Mouse (Mus musculus) C2C12 (cell line): ENCODE measurements around the gene Efcab11.

Experiments used
- CTCF ChIP-seq: IDR thresholded peaks from one replicate; pipeline ENCODE4 v1.5.1; 2011; ENCODE audit not compliant: control insufficient read depth, insufficient read depth, insufficient read length
- USF1 ChIP-seq: IDR thresholded peaks from one replicate; pipeline ENCODE4 v1.6.1; 2011; ENCODE audit warnings: low read depth, mild to moderate bottlenecking, control low read depth, moderate library complexity

- TF ChIP-seq USF1 (no peak), CTCF (no peak)
These were observed 213.5 kb downstream of the Efcab11 start for GRCm38 (mm10) chr12:99670762-99671152.
